Mouse (Mus musculus): ENCODE results near the gene Oaz1. TPM values are rescaled to one million over a fixed set of nuclear protein-coding genes. Genes with fewer than 3 reads are reported as not detected.
A peak's percentile ranks its signal among the peaks of the same experiment; 100 is the strongest.
"Not testable (repeated sequence)": the region's sequence is repeated elsewhere in the genome, so short reads cannot be mapped to it uniquely, and the experiment has no call there.

Oaz1 gene
- total RNA-seq, 2 experiments from 2014 or later, result 785 to 853 TPM

DNA sequence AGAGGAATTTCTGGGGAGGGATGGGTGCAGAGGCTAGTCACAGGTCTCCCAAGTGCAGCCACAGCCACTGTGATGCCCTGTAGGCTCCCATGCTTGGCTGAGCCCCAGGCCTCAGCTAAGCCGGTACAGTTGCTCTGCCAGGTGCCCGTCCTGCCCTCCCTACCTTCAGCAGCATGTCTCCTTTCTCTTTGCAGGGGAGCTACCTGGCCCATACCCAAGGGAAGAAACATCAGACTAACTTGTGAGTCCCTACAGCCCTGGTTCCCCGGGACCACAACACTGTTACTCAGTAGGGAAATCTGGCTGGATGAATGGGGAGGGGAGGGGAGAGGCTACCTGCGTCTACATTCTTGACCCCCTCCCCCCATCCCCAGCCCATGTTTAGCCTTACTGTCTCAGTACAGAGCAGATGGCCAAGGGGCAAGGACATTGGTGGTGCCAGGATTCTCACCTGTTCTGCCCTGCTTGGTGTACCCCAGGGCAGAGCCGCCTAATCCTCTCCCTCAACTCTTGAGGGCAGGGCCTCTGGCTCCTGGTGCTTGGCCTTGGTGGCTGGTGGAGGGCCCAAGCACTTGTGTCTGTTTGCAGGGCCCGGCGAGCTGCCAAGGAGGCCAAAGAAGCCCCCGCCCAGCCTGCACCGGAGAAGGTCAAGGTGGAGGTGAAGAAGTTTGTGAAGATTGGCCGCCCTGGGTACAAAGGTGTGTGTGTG is 24.1 kb upstream of the Oaz1 start:
- no peak for DNase-seq (ENCODE audit: low spot score in 2 of 2)

DNA sequence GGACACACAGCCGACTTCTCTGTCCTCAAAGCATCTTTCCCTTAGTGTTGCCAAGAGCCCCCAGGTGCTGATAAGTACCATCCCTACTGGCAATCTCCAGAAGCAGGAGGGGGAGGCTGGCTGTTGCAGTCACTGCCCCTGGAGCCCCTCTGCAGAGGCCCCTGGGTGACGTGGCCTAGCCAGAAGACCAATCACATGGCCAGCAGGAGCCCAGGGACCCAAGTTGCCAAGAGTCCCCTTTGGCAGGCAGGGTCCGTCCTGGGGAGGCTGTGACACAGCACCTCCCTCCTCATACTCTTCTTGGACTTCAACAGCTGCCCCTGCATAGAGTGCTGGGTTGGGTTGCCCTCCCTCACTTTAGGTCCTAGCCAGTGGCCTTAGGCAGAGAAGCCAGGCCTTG is 23.5 kb upstream of the Oaz1 start:
- DNase-seq (ENCODE audit: low spot score in 2 of 2), result no peak

DNA sequence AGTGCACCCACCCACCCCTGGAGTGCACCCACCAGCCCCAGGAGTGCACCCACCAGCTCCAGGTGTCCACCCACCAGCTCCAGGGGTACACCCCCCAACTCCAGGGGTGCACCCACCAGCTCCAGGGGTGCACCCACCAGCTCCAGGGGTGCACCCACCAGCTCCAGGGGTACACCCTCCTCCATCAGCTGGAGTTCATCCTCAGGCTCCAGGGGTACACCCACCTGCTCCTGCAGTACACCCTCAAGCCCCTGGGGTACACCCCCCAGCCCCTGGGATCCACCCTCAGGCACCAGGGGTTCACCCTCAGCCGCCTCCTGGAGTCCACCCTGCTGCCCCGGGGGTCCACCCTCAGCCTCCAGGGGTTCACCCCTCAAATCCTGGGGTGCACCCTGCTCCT is 22.1 kb upstream of the Oaz1 start:
- DNase-seq (ENCODE audit: low spot score in 2 of 2), result no peak

- DNase-seq (ENCODE audit: low spot score in 2 of 2), result no peak
Measured at GRCm38 (mm10) chr10:80804916-80805315, 21.5 kb upstream of the Oaz1 start, which contains the start of gene Amh. TSS of gene Amh (plus strand) at chr10:80805243.

DNA sequence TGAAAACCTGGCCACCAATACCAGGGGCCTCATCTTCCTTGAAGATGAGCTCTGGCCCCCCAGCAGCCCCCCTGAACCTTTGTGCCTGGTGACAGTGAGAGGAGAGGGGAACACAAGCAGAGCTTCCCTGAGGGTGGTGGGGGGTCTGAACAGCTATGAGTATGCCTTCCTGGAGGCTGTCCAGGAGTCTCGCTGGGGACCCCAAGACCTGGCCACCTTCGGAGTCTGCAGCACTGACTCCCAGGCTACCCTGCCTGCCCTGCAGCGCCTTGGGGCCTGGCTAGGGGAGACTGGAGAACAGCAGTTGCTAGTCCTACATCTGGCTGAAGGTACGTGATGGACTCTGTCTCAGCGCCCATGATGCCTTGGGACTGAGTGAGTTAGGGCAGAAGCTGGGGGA is 21.1 kb upstream of the Oaz1 start:
- no peak for DNase-seq (ENCODE audit: low spot score in 2 of 2)

- DNase-seq (ENCODE audit: low spot score in 2 of 2), result peak; percentile 72 to 82
Measured at GRCm38 (mm10) chr10:80805925-80806324, 20.5 kb upstream of the Oaz1 start.

DNA sequence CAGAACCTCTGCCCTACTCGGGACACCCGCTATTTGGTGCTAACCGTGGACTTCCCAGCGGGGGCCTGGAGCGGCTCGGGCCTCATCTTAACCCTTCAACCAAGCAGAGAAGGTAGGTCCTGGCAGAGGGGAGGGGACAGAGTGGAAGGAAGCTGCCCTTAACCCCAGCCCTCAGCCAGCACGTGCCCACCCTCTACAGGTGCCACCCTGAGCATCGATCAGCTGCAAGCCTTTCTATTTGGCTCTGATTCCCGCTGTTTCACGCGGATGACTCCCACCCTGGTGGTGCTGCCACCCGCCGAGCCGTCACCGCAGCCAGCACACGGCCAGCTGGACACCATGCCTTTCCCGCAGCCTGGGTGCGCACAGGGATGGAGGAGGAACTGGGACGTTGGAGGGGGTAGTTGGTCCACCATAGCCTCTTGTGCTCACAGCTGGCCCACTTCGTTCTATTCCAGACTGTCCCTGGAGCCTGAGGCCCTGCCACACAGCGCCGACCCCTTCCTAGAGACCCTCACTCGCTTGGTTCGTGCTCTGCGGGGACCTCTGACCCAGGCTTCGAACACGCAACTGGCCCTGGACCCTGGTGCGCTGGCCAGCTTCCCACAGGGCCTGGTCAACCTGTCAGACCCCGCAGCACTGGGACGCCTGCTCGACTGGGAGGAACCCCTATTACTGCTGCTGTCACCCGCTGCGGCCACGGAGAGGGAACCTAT is 20.0 kb upstream of the Oaz1 start:
- no peak for DNase-seq (ENCODE audit: low spot score in 2 of 2)

GRCm38 (mm10) chr10:80807057-80807627 is 19.3 kb upstream of the Oaz1 start:
- peak in 1 of 2 experiments; percentile 69 for DNase-seq (ENCODE audit: low spot score in 2 of 2)

DNA sequence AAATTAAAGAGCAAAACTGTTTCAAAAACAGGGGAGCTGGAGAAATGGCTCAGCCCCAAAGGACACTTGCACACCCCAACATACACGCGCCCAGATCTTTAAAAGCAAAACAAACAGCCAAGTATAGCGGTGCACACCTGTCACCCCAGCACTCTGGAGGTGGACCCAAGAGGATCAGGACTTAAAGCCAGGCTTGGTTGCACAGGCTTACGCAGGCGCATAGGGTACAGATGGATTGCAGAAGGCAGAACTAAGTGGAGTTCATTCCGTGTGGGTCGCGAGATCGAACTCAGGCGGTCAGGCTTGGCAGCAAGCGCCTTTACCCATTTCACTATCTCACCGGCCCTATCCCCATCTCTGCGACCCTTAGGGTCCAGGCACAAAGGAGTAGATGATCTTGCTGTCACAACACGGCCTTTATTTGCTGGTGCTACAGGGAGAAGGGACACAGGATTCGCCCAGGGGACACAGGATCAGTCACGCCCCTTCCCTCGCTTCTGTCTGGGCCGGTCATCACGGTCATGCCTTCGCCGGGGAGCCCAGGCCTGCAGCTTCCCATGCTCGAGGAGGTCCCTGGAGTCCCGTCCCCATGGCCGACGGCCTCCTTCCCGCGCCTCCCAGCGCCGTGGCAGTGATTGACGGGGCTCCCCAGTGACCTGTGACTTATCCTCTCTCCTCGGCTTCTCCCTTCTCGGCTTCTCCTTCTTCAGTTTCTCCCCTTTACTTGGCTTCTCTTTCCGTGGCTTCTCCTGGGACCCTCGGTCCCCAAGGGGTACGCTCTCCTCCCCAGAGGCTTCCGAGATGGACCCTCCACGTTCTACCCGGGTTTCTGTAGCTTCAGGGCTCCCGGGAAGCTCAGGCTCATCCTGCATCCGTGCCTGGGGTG is 18.1 kb upstream of the Oaz1 start:
- DNase-seq (ENCODE audit: low spot score in 2 of 2), result no peak

- DNase-seq (ENCODE audit: low spot score in 2 of 2), result no peak
Measured at GRCm38 (mm10) chr10:80808985-80809632, 17.3 kb upstream of the Oaz1 start.

- DNase-seq (ENCODE audit: low spot score in 2 of 2), result no peak
Measured at GRCm38 (mm10) chr10:80810084-80810483, 16.4 kb upstream of the Oaz1 start.

DNA sequence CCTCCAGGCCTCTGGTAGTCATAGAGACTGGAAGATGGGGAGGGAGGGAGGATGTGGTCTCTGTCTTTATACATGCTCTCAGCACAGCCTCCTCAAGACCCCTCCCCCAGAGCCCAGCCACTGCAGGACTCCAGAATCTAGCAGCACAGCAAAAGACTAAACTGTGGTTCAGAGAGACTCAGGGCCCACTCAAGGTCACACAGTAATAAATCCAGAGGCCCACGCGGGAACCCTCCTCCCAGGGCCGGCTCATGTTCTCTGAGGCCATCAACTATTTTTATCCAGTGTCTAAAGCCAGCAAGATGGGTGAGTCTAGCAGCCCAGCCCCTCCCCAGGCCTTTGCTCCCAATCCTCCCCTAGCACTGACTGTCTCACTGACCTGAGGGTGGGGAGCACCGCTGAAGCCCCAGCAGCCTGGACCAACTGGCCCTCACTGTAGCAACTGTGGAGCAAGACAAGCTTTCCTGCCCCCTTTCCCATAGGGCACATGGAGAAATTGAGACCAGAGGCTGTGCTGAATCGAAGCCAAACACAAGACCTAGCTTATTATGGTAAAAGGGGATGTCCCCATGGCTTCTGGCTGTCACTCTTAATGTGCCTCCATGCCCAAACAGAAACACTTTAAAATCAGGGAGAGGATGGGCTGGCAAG is 13.9 kb upstream of the Oaz1 start:
- DNase-seq (ENCODE audit: low spot score in 2 of 2), result no peak

GRCm38 (mm10) chr10:80813366-80813765 is 13.1 kb upstream of the Oaz1 start, which contains the start of gene Jsrp1:
TSS of gene Jsrp1 (minus strand) at chr10:80813498.
- peak in 1 of 2 experiments; percentile 71 for DNase-seq (ENCODE audit: low spot score in 2 of 2)

- DNase-seq (ENCODE audit: low spot score in 2 of 2), result no peak
Measured at GRCm38 (mm10) chr10:80814800-80815199, 11.7 kb upstream of the Oaz1 start.

DNA sequence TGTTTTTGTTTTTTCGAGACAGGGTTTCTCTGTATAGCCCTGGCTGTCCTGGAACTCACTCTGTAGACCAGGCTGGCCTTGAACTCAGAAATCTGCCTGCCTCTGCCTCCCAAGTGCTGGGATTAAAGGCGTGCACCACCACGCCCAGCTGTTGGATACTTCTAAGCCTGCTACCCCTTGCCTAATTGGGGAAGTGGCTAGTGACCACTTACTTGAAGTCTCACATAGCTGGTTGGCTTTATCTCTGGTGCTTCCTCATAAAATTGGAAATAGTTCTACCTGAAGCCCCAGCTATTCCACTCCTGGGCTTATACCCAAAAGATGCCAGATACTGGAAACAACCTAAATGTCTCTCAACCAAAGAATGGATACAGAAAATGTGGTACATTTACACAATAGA is 10.2 kb upstream of the Oaz1 start:
- not testable (repeated sequence) for DNase-seq (ENCODE audit: low spot score in 2 of 2)

DNA sequence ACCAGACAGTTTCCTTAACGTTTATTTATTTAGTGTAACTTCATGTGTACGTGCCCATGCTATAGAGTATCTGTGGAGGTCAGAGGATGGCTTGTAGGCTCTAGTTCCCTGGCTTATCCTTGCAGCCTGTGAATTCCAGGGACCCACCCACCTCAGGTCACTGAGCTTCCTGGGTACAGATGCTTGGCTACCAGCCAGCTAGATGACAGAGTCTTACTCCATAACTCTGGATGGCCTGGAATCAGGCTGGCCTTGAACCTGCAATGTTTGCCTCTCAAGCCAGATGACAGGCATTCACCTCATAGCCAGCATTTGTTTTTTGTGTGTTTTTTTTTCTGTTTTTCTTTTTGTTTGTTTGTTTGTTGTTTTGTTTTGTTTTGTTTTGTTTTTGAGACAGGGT is 9.3 kb upstream of the Oaz1 start:
- DNase-seq (ENCODE audit: low spot score in 2 of 2), result no peak

DNA sequence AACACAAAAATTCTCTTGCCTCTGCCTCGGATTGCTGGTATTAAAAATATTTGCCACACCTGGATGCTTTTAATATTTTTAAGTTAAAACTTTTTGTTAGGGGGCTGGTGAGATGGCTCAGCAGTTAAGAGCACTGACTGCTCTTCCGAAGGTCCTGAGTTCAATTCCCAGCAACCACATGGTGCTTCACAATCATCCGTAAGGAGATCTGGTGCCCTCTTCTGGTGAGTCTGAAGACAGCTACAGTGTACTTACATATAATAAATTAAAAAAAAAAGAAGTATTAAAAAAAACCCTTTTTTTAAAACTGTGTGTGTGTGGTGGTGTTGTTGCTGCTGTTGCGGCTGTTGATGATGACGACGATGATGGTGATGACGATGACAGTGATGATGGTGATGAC is 8.5 kb upstream of the Oaz1 start:
- not testable (repeated sequence) for DNase-seq (ENCODE audit: low spot score in 2 of 2)

DNA sequence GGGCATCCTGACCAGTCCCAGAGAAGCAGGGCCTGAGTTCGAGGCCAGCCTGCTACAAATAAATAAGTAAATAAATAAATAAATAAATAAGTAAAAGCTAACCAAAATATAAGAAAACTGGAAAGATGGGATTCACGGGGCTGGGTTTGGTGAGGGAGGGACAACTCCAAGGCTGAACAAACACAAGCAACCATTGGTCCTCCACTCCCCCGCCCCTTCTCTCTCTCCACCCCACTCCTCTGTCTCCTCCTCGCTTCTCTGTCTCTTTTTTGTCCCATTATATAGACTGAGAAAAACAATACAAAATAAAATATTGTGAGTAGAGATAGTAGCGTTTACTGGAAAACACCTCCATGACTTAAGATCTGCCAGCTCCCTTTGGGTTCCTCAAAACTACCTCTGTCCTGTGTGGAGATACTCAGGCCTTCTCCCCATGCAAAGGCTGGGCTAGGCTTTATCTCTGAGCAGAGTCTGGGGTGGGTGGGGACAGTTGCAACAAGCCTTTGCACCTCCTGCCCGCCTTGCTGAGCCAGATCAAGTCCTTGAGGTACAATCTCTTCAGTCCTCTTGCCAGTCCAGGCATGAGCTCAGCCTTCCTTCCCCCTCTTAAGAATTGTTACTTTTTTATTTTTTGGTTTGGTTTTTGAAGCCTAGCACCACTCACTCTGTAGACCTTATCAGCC is 7.7 kb upstream of the Oaz1 start:
- DNase-seq (ENCODE audit: low spot score in 2 of 2), result no peak

GRCm38 (mm10) chr10:80819406-80819805 is 7.0 kb upstream of the Oaz1 start:
- no peak for DNase-seq (ENCODE audit: low spot score in 2 of 2)

- DNase-seq (ENCODE audit: low spot score in 2 of 2), result no peak
Measured at GRCm38 (mm10) chr10:80821991-80822390, 4.5 kb upstream of the Oaz1 start.

All from gastrocnemius, postnatal 4 days (tissue).